Mouse (Mus musculus) monocyte, adult 5-6 weeks (primary cell): ENCODE measurements at regions not wholly inside any gene's neighbourhood (a gene's known extent, or its start where the extent isn't known, plus 50 kb on each side); places are given as distances from the start of the nearest gene placed in this dataset.
"Not testable (repeated sequence)": the region's sequence is repeated elsewhere in the genome, so short reads cannot be mapped to it uniquely, and the experiment has no call there.

ENCODE experiments used
- ATAC-seq: fragments of 153-309, 156-312 bp; replicated peaks from 2 replicates; pipeline ENCODE4 v1.8.0; 2017; ENCODE audit warnings: mild to moderate bottlenecking; ENCODE audit not compliant: low TSS enrichment, insufficient number of reproducible peaks, severe bottlenecking, poor library complexity, low FRiP score

DNA sequence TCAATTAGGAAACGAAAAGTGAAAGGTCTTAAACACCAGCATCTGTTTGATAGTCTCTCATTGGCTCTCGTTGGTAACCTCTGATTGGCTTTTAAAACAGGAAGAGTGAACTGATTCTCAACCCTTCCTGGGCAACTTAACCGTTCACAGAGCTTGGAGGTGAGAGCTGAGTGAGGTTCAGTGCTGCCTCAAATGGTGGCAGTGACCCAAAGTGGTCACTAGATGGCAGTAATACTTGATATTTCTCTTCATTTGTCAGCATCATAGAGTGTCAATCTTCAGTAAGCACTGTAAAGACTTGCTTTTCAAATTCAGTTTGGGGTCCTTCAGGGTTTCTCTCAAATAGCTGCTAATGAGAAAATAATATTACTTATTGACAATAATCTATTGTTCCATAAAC lies 321.8 kb upstream of the Gdi2 start:
- ATAC-seq: not testable (repeated sequence)

DNA sequence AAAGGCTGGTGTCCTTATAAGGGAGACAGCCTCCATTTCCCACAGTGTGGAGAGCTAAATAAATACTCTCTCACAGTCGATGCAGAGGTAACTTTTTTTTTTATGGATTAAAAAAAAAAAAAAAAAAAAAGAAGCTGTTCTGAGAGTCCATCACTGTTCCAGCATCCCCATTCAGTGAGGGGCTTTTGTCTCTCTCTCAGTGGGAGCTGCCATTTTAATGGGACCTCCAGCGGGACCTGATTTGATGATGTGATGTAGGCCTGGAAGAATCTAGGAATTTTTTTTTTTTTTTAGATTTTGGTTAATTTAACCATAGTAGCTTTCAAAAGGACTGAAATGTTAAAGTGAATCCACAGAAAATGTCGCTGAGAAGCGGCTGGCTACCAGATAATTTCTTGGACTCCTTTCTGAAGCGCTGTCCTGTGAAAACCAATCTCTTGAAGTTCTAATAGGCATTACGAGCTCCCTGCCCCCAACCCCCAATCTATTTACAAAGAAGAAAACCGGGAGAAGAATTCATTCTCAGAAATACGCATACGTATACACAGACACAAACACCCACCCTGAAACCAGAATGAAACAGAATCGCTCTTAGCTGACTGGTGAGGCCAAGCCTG lies 316.8 kb upstream of the Gdi2 start:
- ATAC-seq: not testable (repeated sequence)

- ATAC-seq: no peak; the same call in 1 of the 2 replicates
These were observed 316.2 kb upstream of the Gdi2 start for GRCm38 (mm10) chr13:3221622-3222021.

- no peak for ATAC-seq
These were observed 279.5 kb upstream of the Gdi2 start for GRCm38 (mm10) chr13:3258379-3258778.

GRCm38 (mm10) chr13:3276130-3276529 lies 261.7 kb upstream of the Gdi2 start:
- ATAC-seq: peak; percentile 56
